Mouse (Mus musculus) ES-Bruce4 (cell line): Measurements from ENCODE around the gene P2ry2. TPM values are rescaled to one million over a fixed set of nuclear protein-coding genes. Genes with fewer than 3 reads are reported as not detected.
A peak's percentile ranks its signal among the peaks of the same experiment; 100 is the strongest.

Source experiments
- H3K27ac ChIP-seq: 2 replicates; pipeline ENCODE4 v1.5.1; 2012; ENCODE audit warnings: low read length, inconsistent platforms; ENCODE audit not compliant: insufficient read depth
- H3K27me3 ChIP-seq: 2 replicates; pipeline ENCODE4 v1.6.1; 2012; ENCODE audit warnings: mild to moderate bottlenecking, low read length, inconsistent platforms; ENCODE audit not compliant: control insufficient read depth, poor library complexity, insufficient read depth, severe bottlenecking
- H3K36me3 ChIP-seq: 2 replicates; pipeline ENCODE4 v1.6.1; 2012; ENCODE audit warnings: inconsistent platforms, mild to moderate bottlenecking, low read length, moderate library complexity; ENCODE audit not compliant: control insufficient read depth, poor library complexity, insufficient read depth, severe bottlenecking
- H3K4me1 ChIP-seq: one replicate; pipeline ENCODE4 v1.8.1; 2011; ENCODE audit warnings: low read length; ENCODE audit not compliant: control insufficient read depth, insufficient read depth
- H3K4me3 ChIP-seq: 2 replicates; pipeline ENCODE4 v1.5.1; 2011; ENCODE audit warnings: low read depth, mild to moderate bottlenecking, low read length
- H3K9ac ChIP-seq: 2 replicates; pipeline ENCODE4 v1.6.1; 2012; ENCODE audit warnings: low read depth, mild to moderate bottlenecking, inconsistent platforms; ENCODE audit not compliant: poor library complexity, severe bottlenecking
- H3K9me3 ChIP-seq: replicated peaks from 2 replicates; pipeline ENCODE4 v1.6.1; 2012; ENCODE audit warnings: mild to moderate bottlenecking, low read length, inconsistent platforms; ENCODE audit not compliant: control insufficient read depth, poor library complexity, insufficient read depth, severe bottlenecking
- CTCF ChIP-seq: IDR thresholded peaks from one replicate; pipeline ENCODE4 v1.8.1; 2011; ENCODE audit warnings: low read depth, low read length
- EP300 ChIP-seq: IDR thresholded peaks from 2 replicates; pipeline ENCODE4 v1.6.1; 2011; ENCODE audit warnings: low read depth, low read length; ENCODE audit not compliant: insufficient read depth
- POLR2A ChIP-seq: IDR thresholded peaks from one replicate; pipeline ENCODE4 v1.8.1; 2011; ENCODE audit warnings: low read length; ENCODE audit not compliant: insufficient read depth
- polyA plus RNA-seq: library from polyadenylated mRNA; stranded (reverse); fragments of >200 nt; gene quantifications from 2 replicates; pipeline ENCODE4 v1.2.4, GENCODE M21; 2011; ENCODE audit warnings: low read depth; ENCODE audit not compliant: missing spikeins, insufficient read depth, insufficient read length

Gene P2ry2
- polyA plus RNA-seq, 1 experiment, result 0.96 TPM

DNA sequence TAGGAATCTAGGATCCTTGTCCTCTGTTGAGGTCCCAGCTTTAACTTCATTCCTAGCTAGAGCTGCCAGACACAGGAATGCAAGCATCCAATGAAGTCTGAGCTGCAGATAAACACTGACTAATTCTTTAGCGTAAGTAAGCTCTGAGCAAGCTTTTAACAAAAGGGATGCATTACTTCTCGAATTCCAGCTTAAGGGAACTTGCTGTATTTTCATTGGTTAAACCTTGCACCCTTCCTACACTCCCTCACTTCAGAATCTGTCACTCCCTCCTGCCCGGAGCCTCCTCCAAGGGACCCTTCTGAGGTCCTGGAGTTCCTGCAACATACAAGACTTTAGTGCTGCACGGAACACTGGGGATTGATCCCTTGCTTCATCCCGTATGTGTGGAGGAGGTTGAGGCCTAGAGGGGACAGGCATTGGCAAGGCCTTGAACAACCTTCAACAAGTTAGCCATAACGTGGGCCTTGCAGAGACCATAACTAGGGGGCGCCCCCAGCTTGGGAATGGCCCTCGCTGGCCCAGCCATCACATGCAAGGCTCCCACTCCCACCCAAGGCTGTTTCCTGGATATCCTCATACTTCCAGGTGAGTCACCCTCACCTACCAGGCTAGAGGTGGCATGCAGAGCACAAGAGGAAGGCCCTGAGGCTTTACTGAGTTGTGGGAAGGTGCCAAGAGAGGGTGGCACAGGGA, 31.3 kb upstream of the P2ry2 start:
- no peak overlapping the region for H3K4me3 ChIP-seq
- no peak overlapping the region for H3K9ac ChIP-seq
- H3K36me3 ChIP-seq, result no peaks in the 10 kb centered on the region
- H3K4me1 ChIP-seq, result no peaks in the 10 kb centered on the region
- TF ChIP-seq CTCF (peak; percentile 39), EP300 (no peak), POLR2A (no peak)
- H3K9me3 ChIP-seq, result no peaks in the 10 kb centered on the region
- no peak overlapping the region for H3K27ac ChIP-seq
- H3K27me3 ChIP-seq, result no peaks in the 10 kb centered on the region

DNA sequence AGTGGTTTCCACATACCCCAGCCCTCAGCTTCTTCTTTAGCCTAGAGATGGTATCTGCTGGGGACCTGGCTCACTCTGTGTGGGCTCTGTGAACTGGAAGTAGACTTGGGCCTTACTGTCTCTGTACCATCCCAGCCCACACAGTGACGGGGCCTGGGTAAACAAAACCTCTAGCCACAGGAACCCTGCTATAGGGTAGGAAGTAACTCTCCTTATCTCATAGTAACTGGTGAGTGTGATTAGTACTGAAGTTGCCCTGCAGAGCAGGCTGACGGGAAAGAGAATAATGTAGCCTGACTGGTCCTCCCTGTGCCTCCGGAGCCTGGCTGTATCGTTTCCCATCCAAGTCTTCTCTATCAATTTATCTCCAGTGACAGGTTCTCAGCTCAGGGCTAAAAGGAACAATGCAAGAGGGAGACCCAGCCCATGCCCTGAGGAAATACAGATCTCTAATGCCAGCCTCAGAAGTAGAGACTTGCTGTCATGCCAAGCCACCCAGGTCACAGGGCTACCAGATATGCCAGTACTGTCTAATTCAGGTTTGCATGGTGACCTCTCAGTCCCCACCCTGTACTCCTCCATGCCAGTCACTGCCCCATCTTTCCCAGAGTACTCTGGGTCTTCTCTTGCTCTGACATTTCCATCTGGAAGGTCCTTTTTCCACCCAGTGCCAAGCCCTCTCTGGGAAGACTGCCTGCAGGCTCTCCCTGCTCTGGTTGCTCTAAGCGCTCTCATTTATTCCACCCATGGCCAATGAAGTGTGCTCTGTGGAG, 29.5 kb upstream of the P2ry2 start:
- no peak overlapping the region for H3K9ac ChIP-seq
- no peak overlapping the region for H3K27ac ChIP-seq
- no peaks in the 10 kb centered on the region for H3K9me3 ChIP-seq
- no peaks in the 10 kb centered on the region for H3K36me3 ChIP-seq
- no peaks in the 10 kb centered on the region for H3K27me3 ChIP-seq
- H3K4me1 ChIP-seq, result no peaks in the 10 kb centered on the region
- TF ChIP-seq CTCF (no peak), EP300 (no peak), POLR2A (no peak)
- no peak overlapping the region for H3K4me3 ChIP-seq

DNA sequence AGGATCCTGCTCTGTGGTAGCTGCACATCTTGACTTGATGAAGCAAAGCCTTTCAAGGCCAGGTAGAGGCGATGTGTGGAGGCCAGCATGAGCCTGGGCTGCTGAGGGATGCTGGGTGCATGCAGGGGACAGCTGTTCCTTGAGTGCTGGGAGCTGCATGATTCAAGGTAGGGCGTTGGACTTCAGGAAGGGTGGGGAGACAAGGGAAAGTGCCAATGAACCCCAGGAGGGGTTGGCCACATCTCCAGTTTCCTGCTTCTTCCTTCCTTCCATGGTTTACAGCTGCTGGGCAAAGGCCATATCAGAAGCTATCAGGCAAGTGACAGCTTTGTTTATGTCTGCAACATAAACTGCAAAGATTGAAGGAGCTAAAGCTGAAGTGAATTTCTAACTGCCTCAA, 28.9 kb upstream of the P2ry2 start:
- TF ChIP-seq EP300, result no peak
- no peak for TF ChIP-seq CTCF
- no peaks in the 10 kb centered on the region for H3K4me1 ChIP-seq
- no peaks in the 10 kb centered on the region for H3K9me3 ChIP-seq
- no peak overlapping the region for H3K27ac ChIP-seq
- H3K9ac ChIP-seq, result no peak overlapping the region
- H3K27me3 ChIP-seq, result no peaks in the 10 kb centered on the region
- no peak overlapping the region for H3K4me3 ChIP-seq
- H3K36me3 ChIP-seq, result no peaks in the 10 kb centered on the region

DNA sequence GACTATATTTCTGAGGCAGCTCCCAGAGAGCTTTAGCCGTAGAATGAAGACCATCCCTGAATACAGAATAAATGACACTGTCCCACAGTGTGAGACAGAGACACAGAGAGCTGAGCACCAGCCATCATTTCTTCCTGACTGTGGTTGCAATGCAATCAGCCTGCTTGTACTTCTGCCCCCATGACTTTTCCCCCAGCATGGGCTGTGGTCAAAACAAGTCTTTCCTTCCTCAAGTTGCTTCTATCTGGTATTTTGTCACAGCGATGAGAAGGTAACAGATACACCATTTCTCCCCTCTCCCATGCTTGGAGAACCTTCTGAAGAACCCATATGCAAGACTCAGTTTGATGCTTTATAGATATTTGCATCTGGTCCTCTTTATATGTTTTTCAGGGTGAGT, 20.7 kb upstream of the P2ry2 start:
- TF ChIP-seq CTCF, result no peak
- H3K27me3 ChIP-seq, result no peaks in the 10 kb centered on the region

GRCm38 (mm10) chr7:101031234-101031633, 18.6 kb upstream of the P2ry2 start:
- Histone ChIP-seq H3K36me3 (no peaks in the 10 kb centered on the region), H3K27ac (no peak overlapping the region), H3K4me3 (no peak overlapping the region), H3K9ac (no peak overlapping the region), H3K4me1 (no peaks in the 10 kb centered on the region), H3K27me3 (no peaks in the 10 kb centered on the region), H3K9me3 (no peaks in the 10 kb centered on the region)
- TF ChIP-seq POLR2A, result no peak
- TF ChIP-seq EP300, result no peak
- no peak for TF ChIP-seq CTCF

More for the DNA sequence above, 20.7 kb upstream of the P2ry2 start:
- H3K9ac ChIP-seq, result no peak overlapping the region
- no peak overlapping the region for H3K4me3 ChIP-seq
- no peak overlapping the region for H3K27ac ChIP-seq
- no peaks in the 10 kb centered on the region for H3K9me3 ChIP-seq
- no peaks in the 10 kb centered on the region for H3K36me3 ChIP-seq
- H3K4me1 ChIP-seq, result no peaks in the 10 kb centered on the region

- Histone ChIP-seq H3K9ac (no peak overlapping the region), H3K9me3 (no peaks in the 10 kb centered on the region), H3K4me3 (no peak overlapping the region), H3K27me3 (no peaks in the 10 kb centered on the region), H3K36me3 (no peaks in the 10 kb centered on the region), H3K4me1 (no peaks in the 10 kb centered on the region), H3K27ac (no peak overlapping the region)
- TF ChIP-seq EP300, result no peak
Observed at GRCm38 (mm10) chr7:101030756-101031155, 18.1 kb upstream of the P2ry2 start.
